Mouse (Mus musculus) CH12F3 (cell line): ENCODE results near the gene Fcrla.

Experiments
- in situ Hi-C: fragments of 300-500 bp; cut with MboI; formaldehyde crosslinking; loops from 2 replicates; pipeline ENCODE4 v1.14.3; 2020; ENCODE audit warnings: low sequenced_read_pairs

Gene Fcrla

DNA sequence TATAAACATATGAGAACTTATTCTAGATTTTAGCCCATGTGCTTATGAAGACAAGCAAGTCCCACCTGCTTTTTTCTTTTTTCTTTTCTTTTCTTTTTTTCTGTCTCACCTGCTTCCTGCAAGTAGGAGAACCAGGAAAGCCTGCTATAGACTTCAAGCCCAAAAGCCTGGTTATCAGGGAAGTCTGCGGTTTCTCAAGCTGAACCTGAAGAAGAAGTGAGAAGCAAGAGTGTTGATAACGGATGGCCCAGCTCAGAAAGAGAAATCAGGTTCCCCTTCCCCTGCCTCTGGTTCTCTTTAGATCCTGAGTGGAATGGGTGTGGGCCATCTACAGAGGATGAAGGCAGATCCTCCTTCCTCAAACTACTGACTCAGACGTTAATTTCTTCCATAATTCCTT is 4.7 kb upstream of the Fcrla start:
- in situ Hi-C loops, result no loop called here

DNA sequence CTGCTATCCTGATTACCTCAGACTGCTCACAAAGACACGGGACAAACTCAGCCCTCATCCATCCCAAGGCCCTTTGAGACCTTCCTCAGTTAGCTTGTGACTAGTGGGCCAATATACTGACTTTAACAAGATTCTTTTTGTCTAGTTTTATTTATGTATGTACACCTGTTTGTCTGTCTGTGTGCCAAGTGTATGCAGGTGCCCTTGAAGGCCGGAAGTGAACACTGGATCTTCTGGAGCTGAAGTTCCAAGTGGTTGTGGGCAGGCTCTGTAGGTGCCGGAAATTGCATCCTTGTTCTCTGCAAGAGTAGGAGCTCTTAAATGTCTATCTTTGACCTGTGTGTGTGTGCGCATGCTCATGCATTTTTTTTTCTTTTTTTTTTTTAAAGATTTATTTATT is 1.9 kb upstream of the Fcrla start:
- in situ Hi-C loops, result no loop called here

GRCm38 (mm10) chr1:170928467-170928866 is 1.1 kb upstream of the Fcrla start:
- in situ Hi-C loops, result no loop called here

GRCm38 (mm10) chr1:170926941-170927340 is 442 bp downstream of the Fcrla start:
- in situ Hi-C loops, result no loop called here

DNA sequence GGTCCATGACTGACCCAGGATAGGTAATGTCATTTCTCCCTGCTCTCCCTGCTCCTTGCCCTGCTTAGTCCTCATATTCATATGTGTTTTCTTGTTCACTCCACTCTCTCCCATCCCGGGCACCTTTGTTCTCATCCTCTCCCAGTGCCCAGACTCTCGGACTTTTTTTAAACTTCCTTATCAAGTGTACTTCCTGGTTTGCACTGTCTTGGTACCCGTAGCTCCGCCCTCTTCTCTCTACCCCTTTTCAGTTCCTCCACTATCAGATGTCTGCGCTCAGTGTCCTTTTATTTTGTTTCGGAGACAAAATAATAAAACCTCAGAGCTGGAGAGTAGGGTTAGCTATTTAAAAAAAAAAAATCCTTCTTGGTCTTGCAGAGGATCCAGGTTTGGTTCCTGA is 2.9 kb downstream of the Fcrla start:
- in situ Hi-C loops, result no loop called here

- in situ Hi-C loops, result no loop called here
Observed at GRCm38 (mm10) chr1:170919308-170919707, 8.1 kb downstream of the Fcrla start.

DNA sequence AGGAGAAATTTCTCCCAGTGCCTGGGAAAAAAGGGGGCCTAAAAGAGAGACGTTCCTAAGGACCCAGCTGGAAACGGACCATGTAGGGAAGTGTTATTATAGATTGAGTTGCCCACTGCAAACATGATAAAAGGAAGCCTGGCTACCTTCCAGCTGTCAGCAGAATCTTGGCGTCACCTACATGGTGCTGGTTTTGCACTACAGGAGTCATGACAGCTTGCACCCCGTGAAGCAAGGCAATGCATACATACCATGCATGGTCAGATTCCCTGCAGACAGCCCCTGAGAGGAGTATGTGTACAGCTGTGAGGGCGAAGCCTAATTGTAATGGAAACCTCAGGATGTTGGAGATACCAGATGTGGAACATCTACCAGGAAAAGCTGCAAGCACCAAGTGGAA is 11.7 kb downstream of the Fcrla start:
- in situ Hi-C loops, result no loop called here

- in situ Hi-C loops, result no loop called here
Observed at GRCm38 (mm10) chr1:170912891-170913615, 14.3 kb downstream of the Fcrla start, which contains the start of gene Fcrlb. Gene Fcrlb (minus strand): TSS chr1:170912941.

GRCm38 (mm10) chr1:170911907-170912660 is 15.3 kb downstream of the Fcrla start:
- in situ Hi-C loops, result no loop called here

DNA sequence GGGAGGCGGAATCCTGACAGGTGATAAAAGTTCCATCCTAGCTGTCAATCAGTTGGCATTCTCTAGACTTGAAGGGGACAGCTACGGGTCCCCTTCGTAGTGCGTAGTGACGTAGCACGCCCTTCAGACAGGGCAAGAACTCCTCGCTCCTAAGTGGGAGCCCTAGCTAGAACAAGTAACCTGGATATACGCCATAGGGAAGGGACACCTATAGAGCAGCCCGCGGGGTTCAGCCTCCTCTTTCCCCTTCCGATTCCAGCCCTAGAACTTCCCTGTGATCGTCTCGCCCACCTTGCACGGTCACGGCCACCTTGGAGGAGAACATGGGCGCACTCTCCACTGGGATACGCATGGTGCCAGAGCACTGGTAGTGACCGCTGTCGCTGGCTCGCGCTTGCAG is 19.0 kb downstream of the Fcrla start:
- in situ Hi-C loops, result no loop called here

DNA sequence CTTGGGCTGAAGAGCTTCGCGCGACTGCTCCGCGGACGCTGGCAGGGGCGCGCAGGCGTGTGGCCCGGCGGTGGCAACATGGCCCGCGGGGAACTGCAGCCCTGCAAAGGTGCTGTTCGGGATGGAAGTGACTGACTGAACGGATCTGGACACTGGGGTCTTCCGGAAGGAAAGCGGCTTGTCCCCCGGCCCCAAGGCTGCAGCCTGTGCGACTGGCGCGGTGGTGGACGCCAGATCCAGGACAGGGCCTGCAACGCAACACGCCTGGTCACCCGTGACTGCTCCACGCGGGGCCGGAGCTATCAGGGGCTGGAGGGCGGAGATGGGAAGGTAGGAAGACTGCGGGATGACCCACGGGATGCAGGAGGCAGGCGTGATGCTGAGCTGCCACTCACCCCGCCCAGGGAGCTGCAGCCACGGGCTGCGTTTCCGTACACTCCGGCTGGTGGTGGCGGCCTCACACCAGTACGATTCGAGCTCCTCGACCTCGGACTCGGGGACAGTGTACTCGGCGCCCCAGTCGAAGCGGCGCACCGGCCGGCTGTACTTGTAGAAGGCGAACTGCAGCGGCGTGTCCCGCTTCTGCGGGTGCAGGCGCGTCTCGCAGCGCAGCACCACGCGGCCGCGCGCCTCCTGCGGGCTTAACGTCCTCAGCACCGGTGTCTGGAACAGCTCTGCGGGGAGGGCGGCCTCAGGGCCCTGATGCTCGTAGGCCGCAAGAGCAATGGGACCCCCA is 19.8 kb downstream of the Fcrla start:
- in situ Hi-C loops, result no loop called here

GRCm38 (mm10) chr1:170907111-170907455 is 20.3 kb downstream of the Fcrla start:
- in situ Hi-C loops, result no loop called here

- in situ Hi-C loops, result no loop called here
Observed at GRCm38 (mm10) chr1:170903485-170903884, 23.9 kb downstream of the Fcrla start.

DNA sequence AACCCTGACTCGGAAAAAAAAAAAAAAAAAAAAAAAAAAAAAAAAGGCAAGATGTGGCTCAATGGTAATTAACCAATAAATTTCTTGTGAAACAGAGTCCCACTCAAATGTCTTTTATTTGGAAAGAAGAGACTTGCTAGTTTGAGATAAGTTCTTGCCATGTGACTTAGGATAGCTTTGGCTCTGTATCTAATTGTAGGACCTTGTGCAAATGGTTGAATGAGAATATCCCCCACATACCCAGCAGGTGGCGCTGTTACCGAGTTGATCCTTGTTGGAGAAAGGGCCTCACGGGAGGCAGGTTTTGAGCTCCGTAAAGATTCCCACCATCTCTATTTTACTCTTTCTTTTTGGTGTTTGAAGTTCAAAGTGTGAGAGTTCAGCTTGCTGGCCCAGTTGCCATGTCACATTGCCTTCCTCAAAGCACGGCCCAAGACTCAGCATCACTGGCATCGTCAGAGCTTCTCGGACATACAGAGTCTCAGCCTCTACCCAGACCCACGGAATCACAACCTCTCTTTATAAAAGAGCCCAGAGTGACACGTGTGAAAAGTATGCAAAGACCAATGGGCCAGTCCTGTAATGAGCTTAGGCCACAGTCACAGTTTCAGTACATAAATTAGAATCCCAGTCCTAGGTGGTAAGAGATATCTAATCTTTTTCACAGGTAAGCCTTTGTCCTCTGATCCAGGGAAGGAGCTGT is 25.7 kb downstream of the Fcrla start:
- in situ Hi-C loops, result no loop called here

DNA sequence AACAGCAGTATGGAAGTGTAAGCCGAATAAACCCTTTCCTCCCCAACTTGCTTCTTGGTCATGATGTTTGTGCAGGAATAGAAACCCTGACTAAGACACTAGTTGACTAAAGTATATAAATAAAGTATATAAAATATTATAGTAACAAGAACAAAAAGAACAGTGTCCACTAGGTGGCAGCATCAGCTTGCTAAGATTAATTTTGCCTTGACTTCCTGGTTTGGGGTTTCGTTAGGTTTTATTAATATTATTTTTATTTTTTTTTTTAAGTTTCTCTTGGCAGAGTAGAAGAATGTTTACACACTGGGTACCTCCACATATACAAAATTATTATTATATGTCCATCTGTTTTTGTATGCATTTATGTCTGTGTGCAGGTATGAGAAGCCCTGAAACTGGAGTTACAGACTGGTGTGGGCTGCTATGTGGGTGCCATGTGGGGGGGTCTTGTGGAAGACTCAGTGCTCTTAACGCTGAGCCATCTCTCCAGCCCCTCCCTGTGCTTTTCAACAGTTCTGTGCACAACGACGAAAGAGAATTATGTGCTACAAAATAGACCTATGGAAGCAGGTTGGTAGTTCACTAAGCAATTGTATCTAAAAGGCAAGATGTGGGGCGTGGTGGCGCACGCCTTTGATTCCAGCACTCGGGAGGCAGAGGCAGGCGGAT is 26.4 kb downstream of the Fcrla start:
- in situ Hi-C loops, result no loop called here

DNA sequence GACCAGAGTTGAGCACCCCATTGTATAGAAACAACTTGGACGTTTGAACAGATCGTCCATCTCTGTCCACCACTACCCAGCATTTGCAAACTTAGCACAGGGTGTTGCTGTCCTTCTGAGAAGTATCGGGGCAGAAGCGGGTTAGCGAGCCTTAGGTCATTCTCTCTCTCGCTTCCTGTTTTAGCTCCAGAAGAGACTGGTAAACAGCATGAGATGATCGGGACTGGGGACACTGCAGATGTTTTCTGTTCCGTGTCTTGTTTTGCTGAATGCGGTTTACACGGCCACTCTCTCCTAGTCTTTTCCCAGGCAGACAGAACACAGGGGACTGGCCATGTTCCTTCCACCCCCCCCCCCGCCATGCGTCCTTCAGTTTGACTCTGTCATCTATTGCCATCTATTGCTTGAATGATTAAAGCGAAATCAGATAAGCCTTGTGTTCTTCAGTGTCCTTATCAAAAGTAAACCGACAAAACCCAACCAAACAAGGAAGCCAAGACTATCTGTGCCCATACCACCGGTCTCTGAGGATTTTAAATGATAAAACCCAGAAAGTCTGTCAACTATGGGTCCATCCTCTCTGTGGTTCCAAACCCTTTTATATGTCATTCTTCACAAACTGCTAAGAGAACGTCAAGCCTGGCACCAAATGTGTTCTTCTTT is 28.8 kb downstream of the Fcrla start:
- in situ Hi-C loops, result loop anchor here (5.0 to 10.0 kb wide), 3 partner anchors 94 to 336 kb away; partner anchors contain the start of gene Fcer1g

- in situ Hi-C loops, result loop anchor here (5.0 to 10.0 kb wide), 3 partner anchors 96 to 338 kb away; partner anchors contain the start of gene Fcer1g
Observed at GRCm38 (mm10) chr1:170896651-170897281, 30.6 kb downstream of the Fcrla start.

DNA sequence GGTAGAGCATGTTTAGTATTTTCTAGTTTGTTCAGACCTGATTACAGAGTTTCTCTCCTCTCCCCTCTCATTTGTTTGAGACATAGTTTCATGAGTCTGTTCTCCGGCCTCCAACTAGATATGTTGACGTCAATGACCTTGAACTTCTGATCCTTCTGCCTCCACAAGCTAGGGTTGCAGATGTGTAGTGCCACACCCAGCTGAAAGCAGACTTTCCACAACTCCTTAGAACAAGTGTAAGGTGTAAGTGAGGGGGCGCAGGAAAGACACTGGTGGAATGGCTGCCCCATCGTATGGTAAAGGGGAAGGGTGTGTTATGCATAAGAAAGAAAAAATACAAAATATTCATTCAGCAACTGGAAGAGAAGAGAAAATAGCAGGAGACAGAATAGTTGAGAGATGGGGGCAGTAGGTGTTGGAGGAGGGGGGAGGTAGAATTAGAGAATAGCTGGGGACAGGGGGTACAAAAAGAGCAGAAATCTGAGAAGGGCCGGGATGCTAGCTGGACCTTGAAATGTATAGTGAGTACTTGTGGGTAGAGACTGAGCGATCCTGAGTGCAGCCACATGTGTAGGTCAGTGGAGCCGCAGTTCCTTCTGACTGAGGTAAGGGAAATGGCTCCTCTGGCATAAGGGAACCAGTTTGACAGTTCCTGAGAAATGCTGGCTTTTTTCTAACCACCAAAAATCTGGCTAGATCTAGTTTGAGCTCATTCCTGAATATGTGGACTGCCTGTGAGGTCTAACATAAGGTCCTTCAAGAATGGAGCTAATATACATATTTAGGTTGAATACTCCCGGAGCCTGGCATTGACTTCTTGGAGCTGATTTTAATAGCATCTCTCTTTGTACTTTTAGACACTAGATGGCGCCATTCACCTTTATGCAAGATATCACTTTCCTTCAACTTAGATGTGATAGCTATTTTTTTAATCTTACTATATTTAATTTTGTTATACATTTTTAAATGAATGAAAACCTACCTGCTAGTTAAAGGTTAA is 32.5 kb downstream of the Fcrla start:
- in situ Hi-C loops, result loop anchor here (5.0 to 10.0 kb wide), 3 partner anchors 97 to 340 kb away; partner anchors contain the start of gene Fcer1g
